Mouse (Mus musculus): ENCODE results near the gene Pmp22. TPM values are rescaled to one million over a fixed set of nuclear protein-coding genes. Genes with fewer than 3 reads are reported as not detected.

Gene Pmp22
- polyA plus RNA-seq, 1 experiment from 2014 or later = 45.2 TPM

DNA sequence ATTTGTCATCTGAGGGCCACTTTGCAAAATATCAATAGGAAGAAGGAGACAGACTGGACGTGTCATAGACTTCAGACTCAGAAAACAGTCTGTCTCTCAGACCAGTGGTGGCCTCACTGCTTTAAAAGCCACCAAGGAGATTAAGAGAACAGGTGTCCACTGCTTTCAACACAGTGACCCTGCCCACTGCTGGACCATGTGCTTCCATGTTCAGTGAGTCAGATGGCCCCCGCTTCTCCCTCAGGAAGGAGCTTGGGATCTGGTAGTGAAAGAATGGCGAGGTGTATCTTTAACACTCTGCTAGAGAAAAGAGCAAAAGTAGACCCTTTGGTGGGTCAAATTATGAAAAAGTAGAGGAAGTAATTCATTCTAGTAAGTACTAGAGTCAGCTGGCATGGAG is 18.5 kb upstream of the Pmp22 start:
- ATAC-seq (ENCODE audit: low read depth) = no peak
- 89% methylated on average over 3 of the region's 3 CpGs for WGBS
- Histone ChIP-seq H3K9me3 (no peaks in the 10 kb centered on the region), H3K9ac (no peak overlapping the region), H3K27ac (replicated peaks) (no peak overlapping the region), H3K4me1 (replicated peaks) (no peaks in the 10 kb centered on the region), H3K4me2 (no peak overlapping the region), H3K36me3 (no peaks in the 10 kb centered on the region), H3K4me3 (no peak overlapping the region), H3K27me3 (no peaks in the 10 kb centered on the region)

- no peak overlapping the region for H3K9ac ChIP-seq
- 82% methylated on average over 8 of the region's 8 CpGs for WGBS
- ATAC-seq (ENCODE audit: low read depth) = no peak
- H3K4me1 ChIP-seq (replicated peaks) = no peaks in the 10 kb centered on the region
- H3K4me3 ChIP-seq = no peak overlapping the region
- no peaks in the 10 kb centered on the region for H3K27me3 ChIP-seq
- no peaks in the 10 kb centered on the region for H3K9me3 ChIP-seq
- H3K36me3 ChIP-seq = no peaks in the 10 kb centered on the region
- H3K4me2 ChIP-seq = no peak overlapping the region
- H3K27ac ChIP-seq (replicated peaks) = 0 out of 2 replicates have a peak overlapping the region, but pooled peaks have one; percentile 1
These were observed 13.8 kb upstream of the Pmp22 start for GRCm38 (mm10) chr11:63114807-63115641.

DNA sequence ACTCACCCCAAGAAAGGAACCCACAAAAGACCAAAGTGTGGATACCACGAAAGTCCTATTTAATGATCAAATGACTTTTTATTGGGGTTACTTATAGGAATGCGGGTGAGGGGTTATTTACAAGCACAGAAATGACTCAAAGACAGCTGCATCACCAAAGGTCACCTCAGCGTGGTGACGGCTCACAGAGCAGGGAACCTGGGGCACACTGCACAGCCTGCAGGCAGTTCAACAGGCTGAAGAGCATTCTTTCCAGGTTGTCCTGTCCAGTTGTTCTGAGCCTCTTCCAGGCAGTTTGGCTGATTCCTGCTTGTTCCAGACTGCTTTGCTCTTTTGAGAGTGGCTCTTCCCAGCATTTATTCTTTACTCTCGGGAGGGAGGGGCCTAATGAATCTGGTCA is 12.1 kb upstream of the Pmp22 start:
- Histone ChIP-seq H3K4me2 (no peak overlapping the region), H3K9ac (no peak overlapping the region), H3K27me3 (no peaks in the 10 kb centered on the region), H3K4me1 (replicated peaks) (no peaks in the 10 kb centered on the region), H3K4me3 (no peak overlapping the region), H3K36me3 (no peaks in the 10 kb centered on the region), H3K9me3 (no peaks in the 10 kb centered on the region), H3K27ac (replicated peaks) (no peak overlapping the region)
- WGBS = 90% methylated on average over 5 of the region's 5 CpGs
- ATAC-seq (ENCODE audit: low read depth) = no peak

GRCm38 (mm10) chr11:63117266-63117665 is 11.5 kb upstream of the Pmp22 start:
- Histone ChIP-seq H3K4me3 (no peak overlapping the region), H3K27ac (replicated peaks) (no peak overlapping the region), H3K4me1 (replicated peaks) (no peaks in the 10 kb centered on the region), H3K27me3 (no peaks in the 10 kb centered on the region), H3K9me3 (no peaks in the 10 kb centered on the region), H3K4me2 (no peak overlapping the region), H3K36me3 (no peaks in the 10 kb centered on the region), H3K9ac (no peak overlapping the region)
- no peak for ATAC-seq (ENCODE audit: low read depth)
- 82% methylated on average over 1 of the region's 1 CpGs for WGBS

- Histone ChIP-seq H3K27me3 (no peaks in the 10 kb centered on the region), H3K4me1 (replicated peaks) (peaks cover 7% of the 10 kb centered on the region; the same call in 1 of the 2 replicates), H3K4me3 (no peak overlapping the region), H3K27ac (replicated peaks) (no peak overlapping the region), H3K36me3 (no peaks in the 10 kb centered on the region), H3K9ac (no peak overlapping the region), H3K9me3 (no peaks in the 10 kb centered on the region), H3K4me2 (no peak overlapping the region)
- no peak for ATAC-seq (ENCODE audit: low read depth)
- 91% methylated on average over 7 of the region's 7 CpGs for WGBS
These were observed 9.0 kb upstream of the Pmp22 start for GRCm38 (mm10) chr11:63119791-63120190.

DNA sequence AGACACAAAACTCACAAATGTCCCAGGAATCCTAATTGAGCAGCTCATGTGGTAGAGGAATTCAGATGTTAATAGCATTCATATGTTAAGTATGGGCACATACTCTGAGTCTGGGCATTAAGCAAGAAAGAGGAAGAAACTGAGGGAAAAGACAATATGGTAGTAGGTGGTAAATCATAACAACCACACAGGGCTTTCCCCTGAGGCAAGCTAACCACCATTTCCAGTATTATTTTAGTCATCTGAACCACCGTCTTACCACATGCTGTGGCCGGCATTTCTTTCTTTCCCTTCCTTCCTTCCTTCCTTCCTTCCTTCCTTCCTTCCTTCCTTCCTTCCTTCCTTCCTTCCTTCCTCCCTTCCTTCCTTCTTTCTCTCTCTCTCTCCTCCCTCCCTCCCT is 6.5 kb upstream of the Pmp22 start:
- Histone ChIP-seq H3K27ac (replicated peaks) (no peak overlapping the region), H3K27me3 (no peaks in the 10 kb centered on the region), H3K4me2 (no peak overlapping the region), H3K9me3 (no peaks in the 10 kb centered on the region), H3K36me3 (no peaks in the 10 kb centered on the region), H3K4me1 (replicated peaks) (peaks cover 7% of the 10 kb centered on the region; the same call in 1 of the 2 replicates), H3K9ac (no peak overlapping the region), H3K4me3 (no peak overlapping the region)
- 81% methylated on average over 2 of the region's 2 CpGs for WGBS
- no peak for ATAC-seq (ENCODE audit: low read depth)

GRCm38 (mm10) chr11:63122776-63123350 is 5.9 kb upstream of the Pmp22 start:
- Histone ChIP-seq H3K27me3 (no peaks in the 10 kb centered on the region), H3K4me3 (no peak overlapping the region), H3K4me1 (replicated peaks) (peaks cover 7% of the 10 kb centered on the region; the same call in 1 of the 2 replicates), H3K9ac (no peak overlapping the region), H3K36me3 (no peaks in the 10 kb centered on the region), H3K4me2 (no peak overlapping the region), H3K9me3 (no peaks in the 10 kb centered on the region), H3K27ac (replicated peaks) (no peak overlapping the region)
- 35% methylated on average over 4 of the region's 4 CpGs for WGBS
- no peak for ATAC-seq (ENCODE audit: low read depth)

GRCm38 (mm10) chr11:63124316-63124715 is 4.5 kb upstream of the Pmp22 start:
- ATAC-seq (ENCODE audit: low read depth) = no peak
- Histone ChIP-seq H3K9ac (no peak overlapping the region), H3K4me1 (replicated peaks) (peaks cover 7% of the 10 kb centered on the region; the same call in 1 of the 2 replicates), H3K4me2 (no peak overlapping the region), H3K27ac (replicated peaks) (no peak overlapping the region), H3K4me3 (no peak overlapping the region), H3K9me3 (no peaks in the 10 kb centered on the region), H3K36me3 (no peaks in the 10 kb centered on the region), H3K27me3 (peaks cover 13% of the 10 kb centered on the region)
- 13% methylated on average over 4 of the region's 4 CpGs for WGBS

DNA sequence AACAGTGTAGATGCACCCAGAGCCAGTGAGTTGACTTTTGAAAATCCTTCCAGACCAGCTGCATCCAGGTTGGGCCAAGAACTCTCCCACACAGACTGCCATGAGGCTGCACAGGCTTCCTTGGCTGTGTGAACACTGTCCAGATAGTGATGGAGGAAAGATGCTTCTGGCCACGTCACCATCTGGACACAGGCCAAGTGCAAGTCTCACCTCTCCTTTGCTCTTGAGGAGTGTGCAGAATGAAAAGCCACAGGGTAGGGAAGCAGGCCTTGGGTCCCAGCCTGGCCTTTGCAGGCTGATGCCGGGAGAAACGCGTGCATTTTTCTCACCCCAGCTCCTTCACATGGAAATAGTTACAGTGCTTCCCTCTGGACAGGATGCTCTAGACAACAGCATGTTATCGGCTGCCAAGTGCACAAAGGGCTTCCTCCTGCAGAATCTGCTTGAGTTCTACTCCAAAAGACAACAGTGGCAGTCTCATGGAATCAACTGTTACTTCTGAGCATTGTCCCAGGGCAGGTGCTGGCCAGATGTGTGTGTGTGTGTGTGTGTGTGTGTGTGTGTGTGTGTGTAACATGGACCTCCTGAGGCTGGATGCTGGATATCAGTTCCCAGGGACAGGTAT is 2.8 kb upstream of the Pmp22 start:
- no peak overlapping the region for H3K4me2 ChIP-seq
- H3K4me3 ChIP-seq = no peak overlapping the region
- H3K9ac ChIP-seq = no peak overlapping the region
- no peaks in the 10 kb centered on the region for H3K36me3 ChIP-seq
- H3K4me1 ChIP-seq (replicated peaks) = peaks cover 14% of the 10 kb centered on the region
- no peaks in the 10 kb centered on the region for H3K9me3 ChIP-seq
- peaks cover 29% of the 10 kb centered on the region for H3K27me3 ChIP-seq
- 77% methylated on average over 5 of the region's 5 CpGs for WGBS
- no peak for ATAC-seq (ENCODE audit: low read depth)
- no peak overlapping the region for H3K27ac ChIP-seq (replicated peaks)

- H3K27ac ChIP-seq (replicated peaks) = no peak overlapping the region
- 82% methylated on average over 8 of the region's 8 CpGs for WGBS
- H3K9me3 ChIP-seq = no peaks in the 10 kb centered on the region
- no peak overlapping the region for H3K4me2 ChIP-seq
- H3K27me3 ChIP-seq = peaks cover 39% of the 10 kb centered on the region
- no peak overlapping the region for H3K4me3 ChIP-seq
- no peaks in the 10 kb centered on the region for H3K36me3 ChIP-seq
- H3K9ac ChIP-seq = no peak overlapping the region
- peaks cover 24% of the 10 kb centered on the region for H3K4me1 ChIP-seq (replicated peaks)
- ATAC-seq (ENCODE audit: low read depth) = no peak
These were observed 1.8 kb upstream of the Pmp22 start for GRCm38 (mm10) chr11:63126976-63127375.

- peaks cover 29% of the 10 kb centered on the region for H3K4me1 ChIP-seq (replicated peaks)
- H3K27me3 ChIP-seq = peaks cover 44% of the 10 kb centered on the region
- no peak for ATAC-seq (ENCODE audit: low read depth)
- H3K4me2 ChIP-seq = no peak overlapping the region
- H3K4me3 ChIP-seq = no peak overlapping the region
- H3K36me3 ChIP-seq = no peaks in the 10 kb centered on the region
- no peak overlapping the region for H3K27ac ChIP-seq (replicated peaks)
- WGBS = 91% methylated on average over 4 of the region's 4 CpGs
- H3K9ac ChIP-seq = no peak overlapping the region
- H3K9me3 ChIP-seq = no peaks in the 10 kb centered on the region
These were observed 1.3 kb upstream of the Pmp22 start for GRCm38 (mm10) chr11:63127513-63127912.

- Histone ChIP-seq H3K27me3 (peaks cover 63% of the 10 kb centered on the region), H3K9me3 (no peaks in the 10 kb centered on the region), H3K4me2 (no peak overlapping the region), H3K9ac (no peak overlapping the region), H3K4me3 (no peak overlapping the region), H3K36me3 (no peaks in the 10 kb centered on the region), H3K4me1 (replicated peaks) (peaks cover 40% of the 10 kb centered on the region), H3K27ac (replicated peaks) (no peak overlapping the region)
- WGBS = 49% methylated on average over 9 of the region's 9 CpGs
- no peak for ATAC-seq (ENCODE audit: low read depth)
These were observed 593 bp downstream of the Pmp22 start for GRCm38 (mm10) chr11:63129375-63129774.
